Mouse (Mus musculus) olfactory bulb, adult 2 months (tissue): Measurements from ENCODE around the gene Mertk.
"Not testable (repeated sequence)": the region's sequence is repeated elsewhere in the genome, so short reads cannot be mapped to it uniquely, and the experiment has no call there.

Experiments used
- CTCF ChIP-seq: fragments of 200-500 bp; IDR thresholded peaks from 2 replicates; pipeline ENCODE4 v1.5.1; 2012; ENCODE audit warnings: low read depth, mild to moderate bottlenecking, low read length, moderate library complexity; ENCODE audit not compliant: insufficient read depth
- POLR2A ChIP-seq: fragments of 200-500 bp; IDR thresholded peaks from 2 replicates; pipeline ENCODE4 v1.6.1; 2012; ENCODE audit warnings: mild to moderate bottlenecking, low read depth, low read length, moderate library complexity; ENCODE audit not compliant: insufficient read depth

DNA sequence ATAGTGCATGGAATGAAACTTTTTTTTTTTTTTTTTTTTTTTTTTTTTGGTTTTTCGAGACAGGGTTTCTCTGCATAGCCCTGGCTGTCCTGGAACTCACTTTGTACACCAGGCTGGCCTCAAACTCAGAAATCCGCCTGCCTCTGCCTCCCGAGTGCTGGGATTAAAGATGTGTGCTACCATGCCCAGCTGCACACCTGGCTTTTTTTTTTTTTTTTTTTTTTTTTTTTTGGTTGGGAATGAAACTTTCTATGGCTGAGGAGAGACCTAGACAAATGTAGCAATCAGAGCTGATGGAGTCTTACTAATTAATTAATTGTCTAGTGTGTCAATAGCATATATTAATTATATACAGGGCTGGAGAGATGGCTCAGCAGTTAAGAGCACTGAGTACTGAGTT is 4.9 kb upstream of the Mertk start:
- TF ChIP-seq CTCF, POLR2A: not testable (repeated sequence)
